Mouse (Mus musculus): ENCODE results near the gene Grik3. TPM values are rescaled to one million over a fixed set of nuclear protein-coding genes. Genes with fewer than 3 reads are reported as not detected.

The Grik3 gene
- total RNA-seq, 2 experiments from 2014 or later: 0.38 TPM; not detected in 1

DNA sequence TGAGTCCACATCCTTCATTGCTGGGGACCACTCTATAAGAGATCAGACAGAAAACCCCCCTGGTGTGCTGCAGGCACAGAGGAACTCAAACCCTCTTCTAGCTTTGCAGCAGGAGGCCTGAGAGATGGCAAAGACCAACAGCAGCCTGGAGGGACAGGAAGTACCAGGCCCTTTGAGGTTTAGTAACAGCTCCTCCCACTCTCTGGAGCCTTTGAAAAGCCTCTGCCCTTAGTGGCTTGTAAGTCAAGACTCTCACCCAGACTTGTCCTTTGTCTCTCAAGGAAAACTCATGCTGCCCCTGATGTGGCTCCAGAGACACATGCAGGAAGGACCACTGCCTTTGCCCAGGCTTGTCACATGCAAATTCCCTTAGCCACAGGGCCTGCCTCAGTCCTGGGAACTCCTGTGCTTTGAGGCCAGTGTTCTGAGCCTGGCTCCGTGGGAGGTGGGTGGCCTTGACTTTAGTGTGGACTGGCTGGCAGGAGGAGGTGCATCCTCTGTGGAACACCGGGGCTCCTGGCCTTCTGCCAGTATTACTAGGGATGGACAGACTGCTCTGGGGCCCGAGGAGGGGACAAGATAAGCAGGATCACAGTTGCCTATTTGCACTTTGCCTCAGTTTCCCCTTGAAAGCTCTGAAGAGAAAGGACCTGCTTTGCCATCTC, 47.9 kb downstream of the Grik3 start:
- no peak; the same call in 1 of the 2 replicates for ATAC-seq (replicated peaks; ENCODE audit: low FRiP score, poor library complexity, severe bottlenecking)

DNA sequence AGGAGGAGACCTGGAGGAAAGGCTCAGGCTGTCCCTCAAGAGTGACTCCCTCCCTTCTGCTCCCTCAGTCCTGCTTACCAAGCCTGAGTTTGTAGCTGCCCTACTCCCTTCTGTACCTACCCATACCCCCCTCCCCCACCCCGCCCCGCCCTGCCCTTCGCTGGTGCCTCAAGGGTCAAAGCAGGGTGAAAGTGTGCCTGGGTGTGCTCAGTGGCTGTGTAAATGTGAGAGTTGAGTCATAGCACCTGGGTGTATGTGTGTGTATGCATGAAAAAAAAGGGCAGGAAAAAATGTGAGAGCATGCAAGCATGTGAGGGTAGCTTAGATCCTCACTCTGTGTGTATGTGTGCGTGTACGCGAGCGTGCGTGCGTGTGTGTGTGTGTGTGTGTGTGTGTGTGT, 49.1 kb downstream of the Grik3 start:
- ATAC-seq (replicated peaks; ENCODE audit: low FRiP score, poor library complexity, severe bottlenecking): no peak

DNA sequence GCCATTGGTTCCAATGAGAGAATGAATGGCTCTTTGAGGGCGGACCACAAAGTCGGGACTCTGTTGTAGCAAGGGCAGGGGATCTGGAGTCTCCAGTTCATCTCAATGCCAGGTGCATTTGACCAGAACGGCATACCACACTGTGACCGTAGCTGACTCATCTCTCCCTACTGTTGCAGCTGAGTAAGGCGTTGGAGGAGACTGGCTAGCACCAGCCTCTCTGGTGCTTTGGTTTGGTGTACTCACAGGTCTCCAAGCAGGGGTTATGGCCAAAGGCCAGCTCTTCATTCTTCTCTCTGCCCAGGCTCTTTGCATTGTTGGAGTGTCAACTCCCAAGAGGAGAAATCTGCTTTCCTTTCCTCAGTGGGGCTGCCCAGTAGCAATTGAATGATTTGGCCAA, 52.7 kb downstream of the Grik3 start:
- ATAC-seq (replicated peaks; ENCODE audit: low FRiP score, poor library complexity, severe bottlenecking): no peak

DNA sequence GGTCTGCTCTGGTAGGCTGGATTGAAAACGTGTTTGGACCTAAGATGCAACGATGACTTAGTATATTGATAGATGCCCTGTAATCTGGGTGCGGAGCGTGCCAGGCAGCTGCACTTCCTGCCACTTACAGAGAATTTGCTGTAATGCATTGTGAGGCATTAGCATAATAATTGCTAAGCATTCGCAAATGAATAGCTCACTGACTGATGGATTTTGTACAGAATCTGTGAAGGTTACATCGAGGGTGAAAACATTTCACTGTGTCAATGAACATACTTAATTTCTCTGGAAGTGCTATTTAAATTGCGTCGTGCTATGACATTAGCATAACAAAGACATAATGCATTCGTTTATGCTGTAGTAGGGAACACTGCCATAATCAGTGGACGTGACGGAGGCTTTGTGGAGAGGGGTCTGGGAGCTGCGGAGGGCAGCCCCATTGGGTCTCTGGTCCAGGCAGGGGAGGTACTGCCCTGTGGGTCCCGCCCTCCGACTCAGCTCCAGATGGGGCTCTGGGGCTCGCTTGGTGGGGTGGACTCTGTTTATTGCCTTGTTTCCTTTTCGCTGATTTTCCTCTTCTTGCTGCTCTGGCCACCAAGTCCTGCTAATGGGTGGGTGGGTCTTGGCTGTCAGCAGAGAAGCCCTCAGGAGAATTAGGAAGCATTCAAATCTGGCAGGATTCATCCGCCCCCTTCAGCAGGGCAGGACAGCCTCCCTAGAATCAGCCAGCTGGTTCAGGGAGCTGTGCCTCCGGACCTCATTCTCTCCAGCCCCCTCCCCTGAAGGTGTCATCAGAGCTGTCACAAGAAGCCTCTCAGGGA, 54.7 kb downstream of the Grik3 start:
- no peak for ATAC-seq (replicated peaks; ENCODE audit: low FRiP score, poor library complexity, severe bottlenecking)

DNA sequence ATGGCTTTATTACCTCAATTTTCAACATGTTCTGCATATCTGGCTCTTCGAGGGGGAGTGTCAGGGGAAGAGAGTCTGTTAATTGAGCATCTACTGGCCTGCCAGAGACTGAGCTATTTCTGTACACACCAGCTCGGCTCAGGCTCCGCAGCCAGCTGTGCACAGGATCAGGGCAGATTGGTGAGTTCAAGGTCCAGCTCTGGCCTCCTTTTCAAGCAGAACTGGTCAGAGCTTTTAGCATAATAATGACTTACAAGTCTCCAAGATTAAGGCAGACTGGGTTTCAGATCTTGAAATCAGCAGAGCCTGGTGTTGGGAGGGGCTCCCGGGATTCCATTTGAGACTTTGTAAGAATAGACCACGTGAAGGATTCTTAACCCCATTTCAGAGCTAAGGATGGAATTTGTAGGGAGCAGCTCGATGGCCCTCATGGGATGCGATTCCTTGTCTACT, 55.3 kb downstream of the Grik3 start:
- ATAC-seq (replicated peaks; ENCODE audit: low FRiP score, poor library complexity, severe bottlenecking): no peak

DNA sequence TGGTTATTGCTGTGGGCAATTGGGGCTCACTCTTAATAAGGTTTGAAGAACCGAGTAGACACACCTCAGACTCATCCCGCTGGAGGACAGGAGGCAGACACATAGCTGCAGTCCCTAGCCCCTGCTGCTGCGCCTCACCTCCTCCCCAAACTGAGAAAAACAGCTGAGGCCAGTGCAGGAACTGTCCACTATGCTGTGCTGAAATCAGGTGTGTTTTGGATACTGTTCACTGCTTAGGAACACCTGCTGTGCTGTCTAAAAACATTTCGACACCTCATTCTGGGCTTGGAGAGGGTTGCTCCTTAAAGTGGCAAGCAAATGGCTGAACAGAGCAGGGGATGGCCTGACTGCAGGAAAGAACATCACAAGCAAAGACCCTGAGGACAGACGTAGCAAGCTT, 57.7 kb downstream of the Grik3 start:
- no peak for ATAC-seq (replicated peaks; ENCODE audit: low FRiP score, poor library complexity, severe bottlenecking)

DNA sequence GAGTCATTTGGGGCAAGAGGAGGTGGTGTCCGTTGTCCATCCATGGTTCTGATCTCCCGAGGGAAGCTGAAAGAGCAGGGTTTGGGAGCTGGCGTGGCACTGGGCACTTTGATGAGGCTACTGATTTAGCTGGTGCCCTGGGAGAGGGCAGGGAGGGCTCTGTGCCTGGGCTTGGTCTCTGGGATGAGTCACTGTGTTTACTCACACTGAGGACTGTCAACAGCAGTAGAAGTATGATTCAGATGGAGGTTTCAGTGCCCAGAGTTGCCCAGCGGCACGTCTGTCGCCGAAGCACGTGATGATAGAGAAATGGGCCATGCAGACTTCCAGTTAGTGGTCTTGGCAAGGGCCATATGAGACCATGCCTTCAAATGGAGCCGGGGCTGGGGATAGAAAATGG, 63.3 kb downstream of the Grik3 start:
- no peak for ATAC-seq (replicated peaks; ENCODE audit: low FRiP score, poor library complexity, severe bottlenecking)

DNA sequence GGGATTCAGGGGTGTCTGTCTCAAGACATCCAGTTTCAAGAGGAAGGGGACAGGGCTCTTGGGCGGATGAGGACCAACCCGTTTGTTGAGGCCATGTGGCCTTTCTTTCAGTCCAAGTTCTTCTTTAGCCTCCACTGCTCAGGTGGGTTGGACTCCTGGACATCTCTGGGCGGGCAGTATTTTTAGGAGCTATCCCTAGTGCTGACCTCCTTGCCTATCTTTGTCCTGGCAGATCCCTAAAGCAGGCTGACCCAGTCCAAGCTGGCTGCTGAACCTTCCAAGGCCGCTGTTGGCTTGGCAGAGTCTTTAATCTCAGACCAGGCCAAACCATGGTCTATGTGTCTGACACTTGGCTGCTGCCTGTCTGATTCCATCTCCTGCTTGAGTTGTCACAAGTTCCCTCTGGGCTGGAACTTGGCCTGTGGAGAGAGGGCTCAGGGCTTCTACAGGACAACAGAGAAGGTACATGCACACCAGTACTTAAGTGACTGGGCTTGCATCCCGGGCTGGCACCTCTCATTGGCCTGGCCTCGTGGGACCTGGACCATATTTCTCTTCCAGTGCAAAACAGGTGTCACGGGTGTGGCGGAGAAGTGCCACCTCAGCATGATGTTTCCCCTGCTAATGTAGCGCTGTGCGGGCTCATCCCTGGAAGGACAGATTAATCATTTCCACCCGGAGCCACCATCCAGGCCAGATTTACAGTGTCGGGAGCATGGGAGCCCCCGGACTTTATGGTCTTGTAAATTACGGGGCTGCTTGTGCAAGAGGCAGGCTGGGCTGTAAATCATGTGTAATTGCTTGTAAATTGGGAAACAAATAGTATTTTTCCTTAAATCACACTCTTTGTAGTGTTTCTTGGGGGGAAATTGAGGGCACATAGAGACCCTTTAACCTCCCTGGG, 66.2 kb downstream of the Grik3 start:
- no peak for ATAC-seq (replicated peaks; ENCODE audit: low FRiP score, poor library complexity, severe bottlenecking)

DNA sequence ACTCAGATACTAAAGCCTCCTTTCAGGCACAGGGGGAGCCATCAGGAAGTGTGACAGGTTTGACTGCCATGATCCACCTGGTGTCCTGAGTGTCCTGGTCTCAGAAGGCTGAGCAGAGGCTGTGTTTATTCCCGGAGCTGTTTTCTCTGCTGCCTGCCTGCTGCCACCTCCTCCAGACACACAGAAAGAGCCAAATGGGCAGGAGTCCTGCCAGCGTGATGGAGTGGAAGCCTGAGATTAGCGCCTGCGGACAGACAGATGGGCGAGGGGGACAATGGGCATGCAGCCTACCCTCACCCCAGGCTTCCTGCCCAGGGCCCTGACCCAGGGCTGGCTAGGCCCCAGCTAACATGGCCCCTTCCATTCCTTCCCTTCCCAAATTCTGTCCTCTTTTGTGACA, 69.1 kb downstream of the Grik3 start:
- no peak for ATAC-seq (replicated peaks; ENCODE audit: low FRiP score, poor library complexity, severe bottlenecking)

DNA sequence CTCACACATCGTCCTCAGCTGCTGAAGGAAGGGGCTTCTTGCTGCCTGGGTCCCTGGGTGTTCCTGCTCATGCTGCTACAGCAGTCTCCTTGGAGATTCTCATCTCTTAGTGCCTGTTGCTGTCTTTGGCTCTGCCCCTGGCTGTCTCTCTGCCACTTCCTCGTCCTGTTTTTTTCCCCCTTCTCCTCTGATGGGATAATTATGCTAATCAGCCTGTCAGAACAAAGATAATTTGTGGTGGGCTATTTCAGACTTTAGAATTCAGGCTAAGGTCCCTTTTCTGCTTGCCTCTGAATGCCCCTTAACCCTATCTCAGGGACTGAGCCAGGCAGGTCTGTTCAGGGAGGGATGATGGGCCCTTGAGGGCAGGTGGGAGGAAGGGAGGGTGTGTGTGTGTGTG, 70.3 kb downstream of the Grik3 start:
- no peak for ATAC-seq (replicated peaks; ENCODE audit: low FRiP score, poor library complexity, severe bottlenecking)

DNA sequence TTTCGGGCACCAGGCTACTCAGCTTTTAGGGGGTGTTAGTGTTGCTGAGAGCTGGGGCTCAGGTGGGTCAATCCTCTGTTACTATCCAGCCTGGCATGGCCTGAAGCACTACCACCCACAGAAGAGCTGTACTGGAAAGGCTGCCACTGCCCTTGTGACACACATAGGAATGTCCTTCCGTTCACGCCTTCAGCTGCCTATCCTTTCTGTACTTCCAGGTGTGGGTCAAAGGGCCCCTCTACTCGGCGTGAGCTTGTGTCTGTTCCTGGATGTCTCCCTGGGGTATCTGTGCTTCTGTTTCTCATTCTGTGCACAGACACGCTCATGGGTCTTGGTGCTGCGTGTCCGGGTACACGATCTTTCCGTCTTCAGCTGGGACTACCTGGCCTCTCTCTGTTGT, 73.1 kb downstream of the Grik3 start:
- no peak for ATAC-seq (replicated peaks; ENCODE audit: low FRiP score, poor library complexity, severe bottlenecking)

DNA sequence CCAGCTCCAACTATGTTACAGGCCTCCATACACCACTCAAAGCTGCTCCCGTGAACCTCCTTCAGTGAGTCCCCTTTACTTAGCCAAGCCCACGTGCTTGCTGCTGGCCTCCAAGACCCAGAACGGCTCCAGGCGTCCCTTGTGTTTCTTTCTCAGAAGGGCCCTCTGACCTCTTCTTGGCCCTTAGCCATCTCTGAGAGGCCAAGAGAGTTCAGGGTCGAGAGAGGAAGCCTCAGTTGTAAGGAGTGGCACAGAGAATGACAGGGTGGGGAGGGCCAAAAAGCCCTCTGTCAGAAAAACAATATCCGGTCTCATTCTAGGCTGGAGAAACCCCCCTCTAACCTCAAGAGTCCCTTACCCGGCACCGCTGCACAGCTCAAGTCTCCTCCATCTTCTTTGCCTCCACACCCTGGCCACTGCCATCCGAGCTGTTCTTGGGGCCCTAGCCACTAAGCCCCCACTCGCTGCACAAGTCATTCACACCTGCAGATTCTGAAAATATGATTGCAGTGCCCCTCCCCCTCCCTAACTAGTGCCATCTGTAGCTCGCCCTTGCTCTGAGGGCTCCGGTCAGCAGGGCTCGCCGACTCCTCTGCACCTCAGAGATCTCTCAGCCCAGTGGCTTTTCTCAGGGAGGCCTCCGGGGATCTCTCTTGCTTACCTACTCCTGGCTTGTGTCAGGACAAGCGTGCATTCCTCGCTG, 73.7 kb downstream of the Grik3 start:
- no peak for ATAC-seq (replicated peaks; ENCODE audit: low FRiP score, poor library complexity, severe bottlenecking)

DNA sequence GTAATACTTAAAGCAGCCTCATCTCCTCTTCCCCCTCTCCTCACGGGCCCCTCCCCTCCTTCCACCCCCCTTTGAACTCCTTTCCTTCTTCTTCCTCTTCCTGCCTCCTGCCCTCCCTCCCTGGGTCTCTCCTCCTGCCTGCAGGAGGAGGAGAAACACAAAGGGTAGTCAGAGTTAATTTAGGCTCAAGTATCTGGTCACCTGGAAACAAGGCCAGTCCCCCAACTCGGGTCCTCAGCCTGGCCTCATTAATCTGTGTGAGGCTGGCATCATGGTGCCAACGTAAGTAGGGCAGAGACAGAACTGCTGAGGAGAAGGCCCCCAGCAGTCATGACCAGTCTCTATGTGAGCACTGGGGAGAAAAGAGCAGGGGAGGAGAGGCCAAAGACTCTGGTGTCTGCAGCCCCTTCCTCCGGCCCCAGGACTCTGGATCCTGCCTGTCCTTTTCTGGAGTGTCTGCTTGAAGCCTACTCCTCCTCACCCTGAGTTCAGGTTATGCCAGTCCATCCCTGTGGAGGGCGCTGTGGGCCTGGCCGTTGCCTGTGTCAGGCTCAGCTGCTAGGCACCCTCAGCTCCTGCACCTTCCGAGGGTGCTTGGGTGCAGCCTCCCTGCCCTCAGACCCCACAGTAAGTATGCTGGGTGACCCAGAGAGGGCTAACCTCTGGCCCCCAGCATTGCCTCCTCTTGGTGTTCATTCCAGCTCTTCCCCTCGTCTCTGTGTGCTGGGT, 75.4 kb downstream of the Grik3 start:
- no peak for ATAC-seq (replicated peaks; ENCODE audit: low FRiP score, poor library complexity, severe bottlenecking)

DNA sequence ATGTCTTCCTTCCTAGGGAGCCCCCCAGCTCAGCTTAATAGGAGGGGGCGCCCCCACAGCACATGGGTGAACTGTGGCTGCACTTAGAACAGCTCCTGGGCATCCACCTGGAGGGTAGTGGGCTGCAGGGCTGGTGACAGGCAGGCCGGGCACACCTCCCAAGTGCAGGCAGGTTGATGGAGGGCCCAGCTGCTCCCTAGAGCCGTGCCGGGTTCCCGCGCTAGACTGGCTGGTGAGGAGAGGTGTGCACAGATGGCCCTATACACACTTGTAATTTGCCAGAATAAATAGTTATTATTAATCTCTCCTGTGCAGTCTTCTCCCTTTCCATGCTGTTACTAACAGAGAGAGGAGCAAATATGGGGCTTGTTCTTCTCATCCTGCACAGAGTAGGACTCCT, 77.7 kb downstream of the Grik3 start:
- ATAC-seq (replicated peaks; ENCODE audit: low FRiP score, poor library complexity, severe bottlenecking): no peak

DNA sequence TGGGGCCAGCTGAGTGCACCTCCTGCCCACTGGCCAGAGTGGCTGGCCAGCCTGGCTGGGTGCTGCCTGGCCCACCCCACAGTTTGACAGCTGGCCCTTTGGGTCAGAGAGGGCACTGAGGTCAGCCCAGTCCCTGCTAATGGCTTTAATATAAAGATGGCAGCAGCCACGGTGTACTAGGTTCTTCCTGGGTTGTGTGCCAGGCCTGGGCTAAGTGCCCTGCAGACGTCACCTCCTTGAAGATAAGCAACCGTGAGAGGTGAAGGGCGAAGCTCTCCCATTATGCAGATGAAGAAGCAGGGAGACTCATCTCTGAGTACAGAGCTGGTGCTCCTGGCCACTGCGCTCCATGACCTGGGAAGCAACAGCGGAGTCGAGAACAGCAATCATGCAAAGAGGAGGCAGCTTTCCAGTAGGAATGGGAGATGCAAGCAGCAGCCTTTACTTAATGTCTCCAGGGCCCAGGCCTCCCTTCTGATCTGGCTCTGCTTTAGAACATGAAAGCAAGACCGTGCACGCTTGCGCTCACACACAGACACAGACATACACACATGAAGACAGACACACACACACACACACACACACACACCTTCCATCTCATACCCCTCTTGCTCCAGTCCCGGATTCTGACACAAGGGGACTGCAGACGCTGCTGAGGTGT, 81.3 kb downstream of the Grik3 start:
- ATAC-seq (replicated peaks; ENCODE audit: low FRiP score, poor library complexity, severe bottlenecking): no peak

DNA sequence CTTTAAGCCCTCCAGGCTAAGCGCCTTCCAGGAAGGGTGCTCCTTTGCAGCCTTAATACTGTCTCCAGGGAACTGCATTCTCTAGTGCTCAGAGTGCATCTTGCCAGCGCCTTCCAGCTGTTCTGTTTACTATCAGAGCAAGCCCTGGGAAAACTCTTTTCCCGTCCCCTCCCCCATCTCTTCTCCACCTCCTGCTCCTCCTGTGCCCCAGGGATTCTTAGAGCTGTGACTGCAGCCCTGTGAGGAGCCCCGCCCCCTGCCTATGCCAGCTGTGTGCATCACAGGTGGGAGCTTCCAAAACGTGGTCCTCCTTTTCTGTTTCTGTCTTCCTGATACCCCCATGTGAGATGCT, 81.8 kb downstream of the Grik3 start:
- no peak for ATAC-seq (replicated peaks; ENCODE audit: low FRiP score, poor library complexity, severe bottlenecking)

DNA sequence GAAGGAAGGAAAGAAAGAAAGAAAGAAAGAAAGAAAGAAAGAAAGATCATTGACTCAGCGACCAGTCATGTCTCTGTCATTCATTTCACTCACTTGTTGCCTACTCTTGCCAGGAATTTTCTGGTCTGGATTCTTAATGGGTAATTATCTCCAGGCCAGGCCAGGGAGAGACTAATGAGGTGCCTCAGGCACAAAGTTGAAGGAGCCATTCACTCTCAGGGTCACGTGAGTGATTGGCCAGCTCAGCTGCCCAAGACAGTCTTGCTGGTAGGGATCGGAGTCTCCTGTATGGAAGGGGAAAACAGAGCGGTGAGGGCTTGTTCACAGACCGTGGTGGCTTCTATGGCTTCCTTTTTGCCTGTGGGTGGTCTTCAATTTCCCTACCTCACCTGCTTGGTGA, 82.5 kb downstream of the Grik3 start:
- no peak for ATAC-seq (replicated peaks; ENCODE audit: low FRiP score, poor library complexity, severe bottlenecking)

DNA sequence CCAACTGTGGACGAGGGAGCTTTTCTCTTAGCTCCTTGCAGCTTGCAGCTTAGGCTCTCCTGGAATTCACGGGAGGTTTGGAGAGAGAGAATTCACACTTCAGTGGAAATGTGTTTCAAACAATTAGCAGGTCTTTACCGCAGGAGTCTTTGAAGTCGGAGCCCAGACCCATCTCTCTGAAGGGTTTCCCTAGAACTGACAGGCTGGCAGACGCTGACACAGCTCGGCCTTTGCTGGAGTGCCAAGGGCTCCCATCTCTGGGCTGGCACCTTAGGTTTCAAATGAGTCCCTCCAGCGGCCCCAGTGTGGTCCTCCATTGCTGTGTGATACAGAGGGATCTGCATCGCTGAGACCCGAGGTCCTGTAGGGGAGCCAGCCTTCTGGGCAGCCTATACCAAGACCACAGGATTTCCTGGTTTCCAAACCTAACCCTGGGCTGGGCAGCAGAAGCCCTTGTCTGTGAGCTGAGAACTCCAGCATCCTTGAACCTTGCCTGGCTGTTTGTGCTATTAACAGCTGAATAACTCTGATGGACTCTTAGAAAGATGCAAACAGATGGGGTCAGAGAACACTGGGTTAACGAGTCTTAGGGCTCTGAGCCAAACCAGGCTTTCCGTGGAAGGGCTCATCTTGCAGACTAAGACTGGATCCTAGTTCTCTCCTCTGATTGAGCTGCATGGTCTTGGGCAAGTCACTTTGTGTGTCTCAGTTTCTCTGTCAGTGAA, 83.6 kb downstream of the Grik3 start:
- no peak for ATAC-seq (replicated peaks; ENCODE audit: low FRiP score, poor library complexity, severe bottlenecking)
